Mouse (Mus musculus) spleen, adult 2 months (tissue): ENCODE results near the gene Mfsd4b3.

Experiments
- CTCF ChIP-seq: fragments of 200-500 bp; IDR thresholded peaks from 2 replicates; pipeline ENCODE4 v1.5.1; 2011; ENCODE audit warnings: mild to moderate bottlenecking, inconsistent platforms; ENCODE audit not compliant: insufficient read depth, insufficient read length, insufficient replicate concordance; ENCODE audit errors: extremely low read depth
- POLR2A ChIP-seq: fragments of 200-500 bp; IDR thresholded peaks from 2 replicates; pipeline ENCODE4 v1.6.1; 2011; ENCODE audit warnings: low read depth, low read length, inconsistent platforms

GRCm38 (mm10) chr10:39955163-39955562 lies 4.8 kb downstream of the Mfsd4b3 start:
- TF ChIP-seq CTCF (no peak), POLR2A (no peak)
